Mouse (Mus musculus): ENCODE results near the gene Tmem108. TPM values are rescaled to one million over a fixed set of nuclear protein-coding genes. Genes with fewer than 3 reads are reported as not detected.

Gene Tmem108
- polyA plus RNA-seq, 1 experiment from 2014 or later, result 3.3 TPM

GRCm38 (mm10) chr9:103726751-103727462, 34.7 kb downstream of the Tmem108 start:
- H3K4me3 ChIP-seq (ENCODE audit: low read depth, low read length), result no peak overlapping the region

GRCm38 (mm10) chr9:103725497-103725896, 36.1 kb downstream of the Tmem108 start:
- no peak for TF ChIP-seq CTCF (IDR thresholded peaks at IDR 0.05; ENCODE audit: low read depth)
- H3K36me3 ChIP-seq (ENCODE audit: control insufficient read depth, insufficient read depth), result no peaks in the 10 kb centered on the region
- 81% methylated on average over 7 of the region's 7 CpGs for WGBS
- no peak overlapping the region for H3K4me3 ChIP-seq (ENCODE audit: low read depth, low read length)
- ATAC-seq, result no peak
- H3K27ac ChIP-seq (ENCODE audit: low read depth, low read length), result no peak overlapping the region
- no peaks in the 10 kb centered on the region for H3K9me3 ChIP-seq (ENCODE audit: control insufficient read depth)
- no peak overlapping the region for H3K9ac ChIP-seq (ENCODE audit: low read depth, low read length)
- no peak overlapping the region for H3K4me2 ChIP-seq (replicated peaks; ENCODE audit: low read depth)
- no peaks in the 10 kb centered on the region for H3K27me3 ChIP-seq (replicated peaks; ENCODE audit: control insufficient read depth, insufficient read depth, low read length)
- no peaks in the 10 kb centered on the region for H3K4me1 ChIP-seq (replicated peaks; ENCODE audit: control insufficient read depth, insufficient read depth, low read length)

More at GRCm38 (mm10) chr9:103726751-103727462, 34.7 kb downstream of the Tmem108 start:
- no peak for ATAC-seq
- Histone ChIP-seq H3K4me2 (replicated peaks; ENCODE audit: low read depth) (no peak overlapping the region), H3K27me3 (replicated peaks; ENCODE audit: control insufficient read depth, insufficient read depth, low read length) (no peaks in the 10 kb centered on the region), H3K27ac (ENCODE audit: low read depth, low read length) (no peak overlapping the region), H3K4me1 (replicated peaks; ENCODE audit: control insufficient read depth, insufficient read depth, low read length) (no peaks in the 10 kb centered on the region), H3K9ac (ENCODE audit: low read depth, low read length) (no peak overlapping the region), H3K9me3 (ENCODE audit: control insufficient read depth) (no peaks in the 10 kb centered on the region), H3K36me3 (ENCODE audit: control insufficient read depth, insufficient read depth) (no peaks in the 10 kb centered on the region)
- WGBS, result 83% methylated on average over 16 of the region's 16 CpGs
- TF ChIP-seq CTCF (IDR thresholded peaks at IDR 0.05; ENCODE audit: low read depth), result no peak

GRCm38 (mm10) chr9:103721486-103721885, 40.2 kb downstream of the Tmem108 start:
- Histone ChIP-seq H3K36me3 (ENCODE audit: control insufficient read depth, insufficient read depth) (no peaks in the 10 kb centered on the region), H3K4me2 (replicated peaks; ENCODE audit: low read depth) (no peak overlapping the region), H3K4me3 (ENCODE audit: low read depth, low read length) (no peak overlapping the region), H3K27ac (ENCODE audit: low read depth, low read length) (no peak overlapping the region), H3K9me3 (ENCODE audit: control insufficient read depth) (no peaks in the 10 kb centered on the region), H3K27me3 (replicated peaks; ENCODE audit: control insufficient read depth, insufficient read depth, low read length) (no peaks in the 10 kb centered on the region), H3K9ac (ENCODE audit: low read depth, low read length) (no peak overlapping the region), H3K4me1 (replicated peaks; ENCODE audit: control insufficient read depth, insufficient read depth, low read length) (no peaks in the 10 kb centered on the region)
- WGBS, result 78% methylated on average over 3 of the region's 3 CpGs
- no peak for ATAC-seq
- TF ChIP-seq CTCF (IDR thresholded peaks at IDR 0.05; ENCODE audit: low read depth), result no peak

GRCm38 (mm10) chr9:103721081-103721480, 40.6 kb downstream of the Tmem108 start:
- Histone ChIP-seq H3K9ac (ENCODE audit: low read depth, low read length) (no peak overlapping the region), H3K27me3 (replicated peaks; ENCODE audit: control insufficient read depth, insufficient read depth, low read length) (no peaks in the 10 kb centered on the region), H3K36me3 (ENCODE audit: control insufficient read depth, insufficient read depth) (no peaks in the 10 kb centered on the region), H3K4me2 (replicated peaks; ENCODE audit: low read depth) (no peak overlapping the region), H3K4me1 (replicated peaks; ENCODE audit: control insufficient read depth, insufficient read depth, low read length) (no peaks in the 10 kb centered on the region), H3K9me3 (ENCODE audit: control insufficient read depth) (no peaks in the 10 kb centered on the region), H3K27ac (ENCODE audit: low read depth, low read length) (no peak overlapping the region), H3K4me3 (ENCODE audit: low read depth, low read length) (no peak overlapping the region)
- ATAC-seq, result no peak
- WGBS, result 84% methylated on average over 8 of the region's 8 CpGs
- no peak for TF ChIP-seq CTCF (IDR thresholded peaks at IDR 0.05; ENCODE audit: low read depth)

- H3K9me3 ChIP-seq (ENCODE audit: control insufficient read depth), result no peaks in the 10 kb centered on the region
- H3K4me3 ChIP-seq (ENCODE audit: low read depth, low read length), result no peak overlapping the region
- no peaks in the 10 kb centered on the region for H3K36me3 ChIP-seq (ENCODE audit: control insufficient read depth, insufficient read depth)
- no peak for ATAC-seq
- no peak overlapping the region for H3K27ac ChIP-seq (ENCODE audit: low read depth, low read length)
- no peak overlapping the region for H3K9ac ChIP-seq (ENCODE audit: low read depth, low read length)
- 92% methylated on average over 11 of the region's 11 CpGs for WGBS
- H3K4me2 ChIP-seq (replicated peaks; ENCODE audit: low read depth), result no peak overlapping the region
- H3K4me1 ChIP-seq (replicated peaks; ENCODE audit: control insufficient read depth, insufficient read depth, low read length), result no peaks in the 10 kb centered on the region
- H3K27me3 ChIP-seq (replicated peaks; ENCODE audit: control insufficient read depth, insufficient read depth, low read length), result no peaks in the 10 kb centered on the region
- TF ChIP-seq CTCF (IDR thresholded peaks at IDR 0.05; ENCODE audit: low read depth), result no peak
These were observed 41.6 kb downstream of the Tmem108 start for GRCm38 (mm10) chr9:103720021-103720420.

- H3K4me1 ChIP-seq (replicated peaks; ENCODE audit: control insufficient read depth, insufficient read depth, low read length), result no peaks in the 10 kb centered on the region
- WGBS, result 91% methylated on average over 13 of the region's 13 CpGs
- H3K4me2 ChIP-seq (replicated peaks; ENCODE audit: low read depth), result no peak overlapping the region
- H3K9ac ChIP-seq (ENCODE audit: low read depth, low read length), result no peak overlapping the region
- H3K4me3 ChIP-seq (ENCODE audit: low read depth, low read length), result no peak overlapping the region
- H3K27ac ChIP-seq (ENCODE audit: low read depth, low read length), result no peak overlapping the region
- no peak for ATAC-seq
- H3K36me3 ChIP-seq (ENCODE audit: control insufficient read depth, insufficient read depth), result no peaks in the 10 kb centered on the region
- no peaks in the 10 kb centered on the region for H3K27me3 ChIP-seq (replicated peaks; ENCODE audit: control insufficient read depth, insufficient read depth, low read length)
- no peaks in the 10 kb centered on the region for H3K9me3 ChIP-seq (ENCODE audit: control insufficient read depth)
- TF ChIP-seq CTCF (IDR thresholded peaks at IDR 0.05; ENCODE audit: low read depth), result no peak
These were observed 45.6 kb downstream of the Tmem108 start for GRCm38 (mm10) chr9:103716002-103716401.
